Mouse (Mus musculus): ENCODE data around the gene Pigk.
A peak's percentile ranks its signal among the peaks of the same experiment; 100 is the strongest.
"Not testable (repeated sequence)": the region's sequence is repeated elsewhere in the genome, so short reads cannot be mapped to it uniquely, and the experiment has no call there.

Pigk gene

GRCm38 (mm10) chr3:152713991-152714902 lies at the start of gene Pigk:
Gene Pigk, plus strand, starts transcription at chr3:152714100.
- DNase-seq (ENCODE audit: low spot score), result peak; percentile 90

DNA sequence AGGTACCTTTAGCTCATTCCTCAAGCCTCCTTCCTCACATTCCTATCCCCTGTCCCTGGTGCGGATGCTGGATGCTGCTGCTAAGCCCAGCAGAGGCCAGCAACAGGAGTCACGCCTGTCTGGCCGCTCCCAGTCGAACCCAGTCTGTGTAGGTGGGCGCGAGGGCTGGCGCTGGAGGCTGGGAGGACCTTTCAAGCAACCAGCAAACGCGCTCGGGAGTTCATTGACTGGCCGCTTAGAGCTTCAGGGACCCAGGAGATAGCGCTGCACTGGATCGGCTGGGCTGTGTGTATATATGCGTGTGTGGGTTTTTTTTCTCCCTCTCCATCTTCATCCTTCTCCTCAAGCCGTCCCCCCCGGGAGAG lies 46.9 kb upstream of the Pigk start:
- DNase-seq (ENCODE audit: low spot score), result no peak

DNA sequence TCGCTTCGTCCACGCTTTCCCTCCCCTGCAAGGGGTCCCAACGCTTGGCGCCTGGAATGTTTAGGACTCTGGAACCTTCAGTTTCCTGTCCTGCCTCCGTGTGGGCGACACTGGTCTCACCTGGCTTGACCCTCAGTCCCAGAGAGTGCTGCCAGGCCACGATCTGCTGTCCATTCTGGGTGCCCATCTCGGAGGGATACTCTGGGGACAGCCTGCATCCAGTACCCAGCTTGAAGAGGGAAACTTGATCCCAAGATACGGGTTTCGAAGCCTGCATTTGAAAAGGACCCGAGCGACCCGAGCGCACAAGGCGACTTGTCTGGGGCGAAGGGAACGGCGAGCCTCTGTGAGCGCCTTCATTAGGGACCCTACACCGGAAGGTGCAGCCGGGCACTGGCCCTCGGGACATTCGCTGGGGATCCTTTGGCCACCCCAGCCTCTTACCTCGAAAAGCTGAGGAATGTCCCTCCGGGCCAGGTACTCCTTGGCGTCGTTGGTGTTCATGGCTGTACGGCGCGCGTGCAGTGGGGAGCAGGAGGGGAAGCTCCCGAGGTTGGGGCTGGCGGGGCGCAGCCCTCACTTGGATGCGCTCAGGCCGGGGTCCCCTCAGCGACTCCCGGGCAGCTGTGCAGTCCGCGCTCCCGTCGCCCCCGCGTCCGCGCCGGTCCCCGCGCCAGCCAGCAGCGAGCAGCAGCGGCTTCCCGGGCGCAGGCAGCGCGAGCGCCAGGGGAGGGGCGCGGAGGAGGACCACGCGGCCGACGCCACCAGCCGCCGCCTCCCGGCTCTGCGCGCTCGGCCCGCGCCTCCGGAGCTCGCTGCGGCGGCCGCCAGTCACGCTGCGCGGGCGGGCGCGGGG lies 46.3 kb upstream of the Pigk start:
- DNase-seq (ENCODE audit: low spot score), result peak; percentile 56

DNA sequence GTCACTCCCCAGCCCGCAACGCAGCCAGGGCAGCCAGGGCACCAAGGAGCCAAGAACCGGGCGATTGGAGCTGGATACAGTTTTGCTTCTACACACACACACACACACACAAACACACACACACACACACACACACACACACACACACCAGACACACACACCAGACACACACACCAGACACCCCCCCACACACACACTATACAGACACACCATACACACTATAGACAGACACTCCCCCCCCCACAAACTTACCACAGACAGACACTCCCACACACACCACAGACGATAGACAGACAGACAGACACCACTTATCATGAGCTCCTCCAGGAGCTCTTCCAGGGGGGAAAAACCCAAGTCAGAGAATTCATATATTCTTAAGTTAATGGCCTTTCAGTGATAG lies 45.7 kb upstream of the Pigk start, which contains the start of gene Ak5:
Gene Ak5 (minus strand): TSS at position 122 of the 400 bp plus-strand sequence.
- DNase-seq (ENCODE audit: low spot score), result peak; percentile 15

DNA sequence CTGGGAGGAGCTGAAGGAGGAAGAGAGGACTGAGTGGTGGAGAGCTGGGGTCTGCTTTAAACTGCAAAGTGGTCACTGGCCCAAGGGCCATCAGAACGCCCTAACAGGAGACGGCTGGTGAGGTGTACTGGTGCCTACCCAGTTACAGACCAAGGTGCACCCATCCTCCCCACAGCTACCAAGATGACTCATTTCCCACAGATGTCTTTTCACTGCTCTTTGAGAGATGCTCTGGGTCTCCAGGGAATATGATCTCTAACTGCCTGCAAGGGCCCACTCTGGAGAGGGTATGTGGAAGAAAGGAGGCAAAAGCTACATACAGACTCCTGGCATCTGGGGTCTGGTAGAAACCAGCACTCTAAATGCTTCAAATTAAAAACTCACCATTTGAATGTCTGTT lies 45.1 kb upstream of the Pigk start:
- peak; percentile 75 for DNase-seq (ENCODE audit: low spot score)

DNA sequence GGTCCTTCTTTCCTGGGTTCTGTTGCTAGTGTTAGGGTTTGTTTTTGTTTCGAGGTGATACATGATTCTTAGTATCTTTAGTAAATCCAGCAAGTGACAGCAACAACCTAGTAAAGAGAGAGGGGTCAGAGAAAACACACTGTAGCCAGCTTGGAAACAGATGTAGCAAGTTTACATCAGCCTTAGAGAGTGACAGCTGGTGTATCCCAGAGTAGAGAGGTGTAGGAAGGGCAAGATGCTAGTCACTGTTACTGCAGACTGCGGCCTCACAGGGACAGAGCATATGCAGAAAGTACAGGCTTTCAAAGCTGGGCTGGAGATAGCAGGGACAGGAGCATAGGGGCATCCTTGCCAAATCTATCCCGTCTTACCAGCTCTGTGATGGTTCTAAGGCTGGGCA lies 44.1 kb upstream of the Pigk start:
- DNase-seq (ENCODE audit: low spot score), result no peak

DNA sequence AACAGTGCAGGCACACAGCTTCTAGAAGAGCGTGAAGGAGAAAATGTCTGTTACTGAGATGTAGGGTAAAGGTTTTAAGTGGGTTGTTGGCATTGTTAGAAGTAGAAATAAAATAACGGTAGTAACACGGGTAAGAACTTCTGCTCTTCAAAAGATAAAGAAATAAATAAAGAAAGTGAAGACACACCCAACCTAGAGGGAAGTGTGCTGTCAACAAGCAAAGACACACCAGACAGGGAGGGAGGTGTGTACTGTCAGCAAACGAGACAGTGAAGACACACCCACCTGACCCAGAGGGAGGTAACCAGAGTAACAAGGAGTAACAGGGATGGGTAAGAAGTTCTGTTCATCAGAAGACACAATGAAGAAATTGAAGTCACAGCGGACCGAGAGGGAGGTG lies 39.2 kb upstream of the Pigk start:
- DNase-seq (ENCODE audit: low spot score), result no peak

DNA sequence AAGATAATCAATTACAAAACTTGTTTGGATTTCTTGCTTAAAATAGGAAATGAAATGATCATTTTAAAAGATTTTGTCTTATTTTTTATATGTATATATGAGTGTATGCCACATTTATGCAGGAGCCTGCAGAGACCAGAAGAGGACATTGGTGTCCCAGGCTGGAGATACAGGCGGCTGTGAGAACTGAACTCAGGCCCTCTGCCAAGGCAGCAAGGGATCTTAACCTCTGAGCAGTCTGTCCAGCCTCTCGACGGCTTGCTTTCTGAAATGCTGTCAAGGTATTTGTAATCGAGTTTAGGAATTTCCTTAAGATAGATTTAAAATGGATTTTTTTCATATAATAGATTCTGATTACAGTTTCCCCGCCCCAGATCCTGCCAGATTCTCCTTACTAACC lies 25.4 kb upstream of the Pigk start:
- DNase-seq (ENCODE audit: low spot score), result no peak

- DNase-seq (ENCODE audit: low spot score), result no peak
These were observed 24.8 kb upstream of the Pigk start for GRCm38 (mm10) chr3:152689105-152689504.

DNA sequence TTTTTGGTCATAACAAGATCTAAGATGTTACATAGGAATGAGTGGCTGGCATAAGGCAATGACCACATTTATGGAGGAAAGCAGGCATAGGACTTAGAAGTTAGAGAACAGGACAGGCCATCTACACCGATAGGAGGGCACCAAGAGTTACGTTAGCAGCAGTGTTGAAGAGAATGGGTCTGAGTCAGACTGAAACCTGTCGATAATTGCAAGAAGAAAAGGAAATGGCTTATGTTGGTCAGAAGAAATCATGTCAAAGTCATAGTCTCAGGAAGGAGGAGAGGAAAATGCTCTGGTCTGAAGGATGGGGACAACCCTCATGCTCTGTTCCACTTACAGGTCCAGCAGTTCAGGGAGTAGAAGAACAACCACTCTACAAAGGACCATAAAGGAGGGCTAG lies 18.9 kb upstream of the Pigk start:
- DNase-seq (ENCODE audit: low spot score), result no peak

DNA sequence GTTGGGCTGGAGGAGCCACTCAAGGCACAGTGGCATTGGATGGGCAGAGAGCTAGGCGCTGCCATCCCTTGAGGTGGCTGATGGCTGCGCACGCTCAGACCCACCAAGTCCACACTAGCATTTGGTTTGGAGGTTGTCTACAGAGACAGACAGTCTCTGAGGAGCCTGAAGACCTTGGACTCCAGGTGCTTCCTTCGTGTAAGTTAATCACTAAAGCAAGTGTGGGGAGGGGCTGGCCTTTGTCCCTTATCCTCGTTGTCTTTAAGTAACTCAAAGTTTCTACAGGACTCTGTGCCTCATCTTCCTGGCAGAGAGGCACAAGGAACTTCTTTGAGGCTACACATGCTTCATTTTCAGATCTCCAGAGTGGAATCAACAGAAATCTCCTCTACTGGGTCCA lies 15.9 kb upstream of the Pigk start:
- no peak for DNase-seq (ENCODE audit: low spot score)

DNA sequence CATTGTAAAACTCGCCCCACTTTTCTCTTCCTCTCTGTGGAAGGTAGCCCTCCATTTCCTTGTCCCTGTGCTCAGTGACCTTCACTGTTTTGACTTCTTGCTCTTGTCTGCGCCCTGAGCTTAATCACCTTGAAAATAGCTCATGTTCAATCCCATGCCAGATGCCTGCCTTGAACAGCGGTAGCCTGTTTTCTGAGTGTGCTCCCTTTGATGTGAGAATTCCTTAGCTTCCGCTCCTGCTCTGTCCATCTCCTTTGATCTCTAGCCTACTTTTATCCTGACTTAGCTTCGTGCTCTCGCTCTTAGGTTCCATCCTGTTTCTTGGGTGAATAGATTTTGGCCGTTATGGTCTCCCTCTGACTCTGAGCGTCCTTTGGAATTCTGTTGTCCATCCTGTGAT lies 14.6 kb upstream of the Pigk start:
- no peak for DNase-seq (ENCODE audit: low spot score)

- DNase-seq (ENCODE audit: low spot score), result not testable (repeated sequence)
These were observed 12.4 kb upstream of the Pigk start for GRCm38 (mm10) chr3:152701536-152701935.

- DNase-seq (ENCODE audit: low spot score), result peak; percentile 83
These were observed 11.5 kb upstream of the Pigk start for GRCm38 (mm10) chr3:152702274-152702843.

DNA sequence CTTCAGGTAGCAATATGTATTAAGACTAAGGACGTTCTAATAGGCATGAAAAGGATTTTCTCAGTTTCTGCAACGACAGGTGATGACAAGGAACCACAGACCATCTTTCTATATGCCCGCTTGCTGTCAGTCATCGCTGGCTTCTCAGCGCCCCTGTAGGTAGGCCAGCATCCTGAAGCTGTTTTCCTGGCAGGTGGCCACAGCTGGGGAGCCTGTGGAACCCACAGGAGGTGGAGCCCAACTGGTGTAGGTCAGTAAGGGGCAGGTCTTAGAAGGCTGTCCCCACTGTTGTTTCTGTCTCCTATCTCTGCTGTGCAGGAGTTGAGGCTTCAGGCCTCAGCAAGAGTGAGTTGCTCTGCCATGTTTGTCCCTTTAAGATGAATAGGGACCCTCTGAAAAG lies 8.1 kb upstream of the Pigk start:
- DNase-seq (ENCODE audit: low spot score), result no peak

- DNase-seq (ENCODE audit: low spot score), result no peak
These were observed 7.0 kb upstream of the Pigk start for GRCm38 (mm10) chr3:152706901-152707300.

- no peak for DNase-seq (ENCODE audit: low spot score)
These were observed 6.5 kb upstream of the Pigk start for GRCm38 (mm10) chr3:152707321-152707823.

DNA sequence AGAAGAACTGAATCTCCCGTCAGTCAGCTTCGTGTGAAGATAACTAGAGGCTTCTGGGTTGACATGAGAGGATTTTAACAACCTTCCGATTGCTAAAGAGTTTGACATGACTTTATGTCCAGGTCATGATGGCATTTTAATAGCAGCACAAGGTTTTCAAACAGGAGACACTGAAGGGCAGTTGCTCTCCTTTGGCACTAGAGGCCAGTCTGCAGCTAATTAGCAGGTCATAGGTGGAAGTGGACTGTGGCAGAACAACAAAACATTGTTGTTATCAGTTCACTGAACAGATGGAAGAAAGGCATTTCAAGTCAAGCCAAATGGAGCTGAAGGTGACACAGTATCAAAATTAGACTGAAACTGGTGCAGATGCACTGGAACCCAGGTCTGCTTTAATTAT lies 4.0 kb upstream of the Pigk start:
- DNase-seq (ENCODE audit: low spot score), result no peak

GRCm38 (mm10) chr3:152712957-152713356 lies 943 bp upstream of the Pigk start:
- DNase-seq (ENCODE audit: low spot score), result peak; percentile 16

- DNase-seq (ENCODE audit: low spot score), result no peak
These were observed 7.4 kb downstream of the Pigk start for GRCm38 (mm10) chr3:152721301-152721700.

- no peak for DNase-seq (ENCODE audit: low spot score)
These were observed 8.9 kb downstream of the Pigk start for GRCm38 (mm10) chr3:152722836-152723235.

GRCm38 (mm10) chr3:152724446-152724845 lies 10.5 kb downstream of the Pigk start:
- no peak for DNase-seq (ENCODE audit: low spot score)

Data from MN1 (cell line).